Mouse (Mus musculus): Measurements from ENCODE around the gene Arpc5.

GRCm38 (mm10) chr1:152739374-152739773 lies 27.0 kb upstream of the Arpc5 start:
- TF ChIP-seq CTCF (IDR thresholded peaks at IDR 0.05; ENCODE audit: low read depth) (no peak), EP300 (IDR thresholded peaks at IDR 0.05; ENCODE audit: low read depth) (no peak)

Data from liver, embryonic 14.5 days (tissue).